In the genomic region with DNA sequence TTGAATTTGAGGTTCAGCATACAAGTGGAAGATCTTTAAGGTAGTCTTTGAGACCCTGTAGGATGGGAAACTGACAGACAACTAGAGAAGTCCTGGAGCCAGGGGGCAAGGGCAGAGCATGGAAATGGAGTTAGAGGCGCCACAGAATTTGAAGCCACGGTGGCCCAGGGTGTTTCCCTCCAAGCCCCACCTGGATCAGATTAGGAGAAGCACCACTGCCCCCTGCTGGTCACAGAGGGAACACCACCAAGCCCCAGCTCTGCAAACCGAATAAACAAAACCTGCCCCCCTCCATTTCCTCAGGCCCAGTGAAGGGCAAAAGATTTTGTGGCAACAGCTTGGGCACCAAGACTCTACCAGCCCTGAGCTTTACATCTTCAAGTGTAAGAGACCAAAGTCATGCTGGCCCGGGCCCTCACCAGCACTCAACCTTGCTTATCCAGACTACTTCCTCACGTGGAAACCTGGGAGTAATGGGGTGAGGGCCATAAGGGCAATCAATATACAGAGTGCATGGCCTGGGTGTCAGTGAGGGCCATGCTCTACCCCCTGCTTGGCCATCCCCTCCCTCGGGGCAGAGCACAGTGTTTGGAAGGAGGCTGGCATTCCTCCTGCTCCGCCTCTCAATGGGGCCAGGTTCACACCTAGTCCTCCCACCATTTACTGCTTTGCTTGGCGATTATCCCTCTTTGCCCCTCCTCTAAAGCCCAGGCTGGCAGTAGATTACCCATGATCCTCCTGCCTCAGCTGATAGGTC, we compare ENCODE assay signal across 8 mouse cellular contexts. TPM values are rescaled to one million over a fixed set of nuclear protein-coding genes. Genes with fewer than 3 reads are reported as not detected.
DNase-seq lines count a peak whose midpoint lies in the region; ATAC-seq and TF ChIP-seq lines count a peak whose summit lies in the region.

No protein-coding gene starts in this region.

- no peaks in the 10 kb centered on the region for H3K79me2 ChIP-seq in C2C12 (ENCODE audit: control insufficient read depth, insufficient read depth)

- no peaks in the 10 kb centered on the region for H3K27me3 ChIP-seq in C2C12 (ENCODE audit: control insufficient read depth, insufficient read depth, insufficient read length)
- peaks cover 32% of the 10 kb centered on the region for H3K27me3 ChIP-seq in liver, embryonic 13.5 days

- TF ChIP-seq CTCF in C2C12 (IDR thresholded peaks at IDR 0.05; ENCODE audit: control insufficient read depth, insufficient read depth, insufficient read length), result peak; percentile 85

- no peaks in the 10 kb centered on the region for H3K79me3 ChIP-seq in C2C12 (ENCODE audit: low read depth)

- H3K36me3 ChIP-seq in C2C12 (ENCODE audit: control insufficient read depth, insufficient read depth), result no peaks in the 10 kb centered on the region
- H3K36me3 ChIP-seq in liver, embryonic 13.5 days, result peaks cover 8% of the 10 kb centered on the region

- peak; percentile 73 for DNase-seq in T-cell, adult 2 months (ENCODE audit: low spot score)
- peak; percentile 85 to 86 for DNase-seq in cerebellum, postnatal 36 days
- peak; percentile 50 to 59 for DNase-seq in gastrocnemius, postnatal 36 days
- peak; percentile 77 for DNase-seq in kidney, adult 18-20 months
- peak; percentile 63 for DNase-seq in liver, embryonic 13.5 days
- peak; percentile 74 to 78 for DNase-seq in natural killer cell, adult 2 months (ENCODE audit: low spot score in 2 of 2)
- DNase-seq in thymus, postnatal 10 days (ENCODE audit: low spot score in 2 of 2), result peak; percentile 48 to 81

- WGBS in liver, embryonic 13.5 days (ENCODE audit: insufficient replicate concordance), result 27% methylated on average over 8 of the region's 8 CpGs

- no peaks in the 10 kb centered on the region for H3K9me3 ChIP-seq in liver, embryonic 13.5 days (replicated peaks)

- intact Hi-C loops in gastrocnemius, postnatal 36 days (cut with DNase I), result loop anchor here (2.0 kb wide), 1 partner anchor 53 kb away; no protein-coding TSS in a partner anchor

- ATAC-seq in liver, embryonic 13.5 days (ENCODE audit: low read depth), result peak; percentile 67

- H3K27ac ChIP-seq in liver, embryonic 13.5 days, result no peak overlapping the region

- H3K4me2 ChIP-seq in liver, embryonic 13.5 days, result peak overlapping the region; percentile 46; the same call in 1 of the 2 replicates

- H3K4me1 ChIP-seq in liver, embryonic 13.5 days (replicated peaks), result peaks cover 30% of the 10 kb centered on the region

- no peak overlapping the region for H3ac ChIP-seq in C2C12 (ENCODE audit: control insufficient read depth, insufficient read length, low read depth)

- 0 out of 2 replicates have a peak overlapping the region, but pooled peaks have one; percentile 15 for H3K9ac ChIP-seq in liver, embryonic 13.5 days

- H3K4me3 ChIP-seq in C2C12 (ENCODE audit: insufficient read depth, poor library complexity, severe bottlenecking), result no peak overlapping the region
- H3K4me3 ChIP-seq in liver, embryonic 13.5 days (replicated peaks), result no peak overlapping the region

TF ChIP-seq in C2C12, 6 proteins besides CTCF, POLR2A, EP300 and RAD21:
- no peak for TF ChIP-seq MYOD1 (IDR thresholded peaks at IDR 0.05; ENCODE audit: control insufficient read depth, insufficient read length, low read depth)
- TF ChIP-seq MYOG (IDR thresholded peaks at IDR 0.05; ENCODE audit: control insufficient read depth, extremely low read depth, insufficient read length), result no peak

RNA-seq across cellular contexts. Expression of a gene that starts 12.7 kb away (rescaled TPM):
- 0.63 TPM for polyA plus RNA-seq in C2C12 (2012; fragmentation: generic; extraction: Trizol)
- total RNA-seq in gastrocnemius, postnatal 36 days (2021), result 1 to 10 TPM; 3.5 to 3.7 TPM
- polyA plus RNA-seq in liver, embryonic 13.5 days (2015; fragmentation: Nextera tagmentation; extraction: Ambion mirVana), result 1.1 and 1.2 TPM in 2 replicates

RNA-seq across cellular contexts. Expression of a gene that starts 15.2 kb away (rescaled TPM):
- 11.5 TPM for polyA plus RNA-seq in C2C12 (2012; fragmentation: generic; extraction: Trizol)
- total RNA-seq in gastrocnemius, postnatal 36 days (2021), result 10 to 100 TPM; 10.1 to 13.6 TPM
- polyA plus RNA-seq in liver, embryonic 13.5 days (2015; fragmentation: Nextera tagmentation; extraction: Ambion mirVana), result 5.5 TPM in 2 replicates

RNA-seq across cellular contexts. Expression of a gene that starts 27.0 kb away (rescaled TPM):
- 3.9 TPM for polyA plus RNA-seq in C2C12 (2012; fragmentation: generic; extraction: Trizol)
- total RNA-seq in gastrocnemius, postnatal 36 days (2021), result 1 to 10 TPM; 4.0 to 5.1 TPM
- 26.1 and 27.6 TPM in 2 replicates for polyA plus RNA-seq in liver, embryonic 13.5 days (2015; fragmentation: Nextera tagmentation; extraction: Ambion mirVana)

RNA-seq across cellular contexts. Expression of a gene that starts 37.3 kb away (rescaled TPM):
- polyA plus RNA-seq in C2C12 (2012; fragmentation: generic; extraction: Trizol), result not detected
- under 1 TPM; 0.17 to 0.23 TPM for total RNA-seq in gastrocnemius, postnatal 36 days (2021)
- polyA plus RNA-seq in liver, embryonic 13.5 days (2015; fragmentation: Nextera tagmentation; extraction: Ambion mirVana), result 0.06 and 0.07 TPM in 2 replicates
